Mouse (Mus musculus) embryonic stem cell, embryonic (primary cell): ENCODE measurements around the gene Thap8.

Source experiments
- CTCF ChIA-PET, 4 experiments: fragments of 300-600 bp in 2 of 4; fragments of 350-600 bp in 2 of 4; sonication (Branson Sonifier 250); formaldehyde crosslinking; loops; one replicate each; lab custom pipeline; 2022; ENCODE audit warnings: inconsistent platforms in 2 of 4; lab: Charles Lee
- POLR2A ChIA-PET, 4 experiments: fragments of 300-600 bp in 2 of 4; fragments of 350-600 bp in 2 of 4; sonication (Branson Sonifier 250); formaldehyde crosslinking; loops; one replicate each; lab custom pipeline; 2022; ENCODE audit warnings: antibody characterized with exemption in 4 of 4, inconsistent platforms in 1 of 4; lab: Charles Lee

The Thap8 gene

GRCm38 (mm10) chr7:30279951-30280669 is at the start of gene Thap8, which contains the start of gene Wdr62:
Thap8 (plus strand) TSS chr7:30280094.
Wdr62 (minus strand) TSS chr7:30280419.
- ChIA-PET POLR2A (interaction anchor here (0.5 to 15.3 kb wide), 186 partner anchors 9 to 1898 kb away, joined by 3 to 328 read pairs (median 5); partner anchors contain the start of genes Capns1 (in 3 of the 4), Clip3 (in 3 of the 4), Cox7a1 (in 3 of the 4) and E130208F15Rik (in 3 of the 4)), CTCF (interaction anchor here (0.6 to 1.8 kb wide), 13 partner anchors 12 to 579 kb away, joined by 3 to 20 read pairs (median 3); partner anchors contain the start of genes Capns1 (in 1 of the 4), Clip3 (in 1 of the 4), Polr2i (in 1 of the 4) and Tbcb (in 1 of the 4))

DNA sequence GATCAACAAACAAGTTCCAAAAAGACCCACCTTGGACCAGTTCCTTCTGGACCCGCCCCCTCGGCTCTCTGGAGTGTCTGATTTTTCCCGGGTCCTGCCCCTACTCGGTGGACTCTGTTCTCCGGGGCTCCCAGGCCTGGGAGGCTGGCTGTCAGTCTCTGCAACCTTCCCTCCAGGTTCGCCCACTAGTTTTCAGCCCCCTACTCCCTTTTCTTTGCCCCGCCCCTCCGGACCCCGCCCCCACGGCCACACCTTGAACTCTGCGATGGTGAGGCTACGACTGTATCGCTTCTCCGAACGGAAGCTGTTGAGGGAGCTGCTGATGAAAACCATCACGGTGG is 48.6 kb upstream of the Thap8 start:
- POLR2A ChIA-PET = interaction anchor here (0.5 to 6.2 kb wide), 41 partner anchors 8 to 395 kb away, joined by 3 to 73 read pairs (median 4); partner anchors contain the start of genes Thap8 (in 3 of the 4), Wdr62 (in 3 of the 4), Alkbh6 (in 1 of the 4) and Capns1 (in 1 of the 4)
- CTCF ChIA-PET = interaction anchor here in 3 of 4 experiments (0.7 to 2.7 kb wide), 11 partner anchors 11 to 101 kb away, joined by 3 to 10 read pairs (median 6); partner anchors contain the start of genes Capns1 (in 1 of the 3) and Wdr62 (in 1 of the 3)

DNA sequence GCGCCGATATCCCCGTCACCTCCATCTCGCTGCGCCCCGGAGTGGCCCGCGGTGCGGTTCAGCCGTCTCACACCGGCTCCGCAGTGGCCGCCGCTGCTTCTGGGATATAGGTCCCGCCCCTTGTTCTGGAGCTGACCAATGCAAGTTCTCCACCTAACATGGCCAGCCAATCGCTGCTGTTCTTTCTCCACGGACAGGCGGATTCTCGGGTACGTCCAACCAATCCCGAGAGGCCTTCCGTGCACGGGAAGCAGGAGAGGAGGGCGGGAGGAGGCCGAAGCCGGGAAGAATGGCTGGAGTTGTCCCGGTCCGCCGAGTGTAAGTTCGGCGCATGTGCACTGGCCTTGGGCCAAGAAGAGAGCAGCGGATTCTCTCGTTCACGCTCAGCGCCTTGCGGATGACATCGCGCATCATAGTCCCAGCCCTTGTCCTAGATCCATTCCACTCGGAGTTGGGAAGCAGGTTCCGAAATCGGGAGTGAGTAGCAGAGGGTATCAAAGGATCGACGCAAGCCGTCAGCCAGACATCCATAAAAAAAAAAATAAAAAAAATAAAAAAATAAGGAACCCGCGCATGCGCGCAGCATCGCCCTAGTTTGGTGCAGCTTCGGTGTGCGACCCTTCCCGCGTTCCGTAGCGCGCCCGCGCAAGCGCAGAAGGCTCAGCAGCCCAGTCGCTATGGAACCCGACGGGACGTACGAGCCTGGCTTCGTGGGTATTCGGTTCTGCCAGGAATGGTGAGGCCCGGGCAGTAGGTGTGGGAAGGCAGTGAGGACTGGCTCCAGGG is 48.0 kb upstream of the Thap8 start, which contains the start of the genes Polr2i and Tbcb:
Polr2i (plus strand) TSS at position 280 of the 786 bp plus-strand sequence.
Tbcb (minus strand) TSS at position 604 of the 786 bp plus-strand sequence.
- CTCF ChIA-PET = interaction anchor here in 3 of 4 experiments (0.7 to 2.7 kb wide), 14 partner anchors 11 to 219 kb away, joined by 3 to 10 read pairs (median 6); partner anchors contain the start of genes Capns1 (in 1 of the 3) and Wdr62 (in 1 of the 3)

DNA sequence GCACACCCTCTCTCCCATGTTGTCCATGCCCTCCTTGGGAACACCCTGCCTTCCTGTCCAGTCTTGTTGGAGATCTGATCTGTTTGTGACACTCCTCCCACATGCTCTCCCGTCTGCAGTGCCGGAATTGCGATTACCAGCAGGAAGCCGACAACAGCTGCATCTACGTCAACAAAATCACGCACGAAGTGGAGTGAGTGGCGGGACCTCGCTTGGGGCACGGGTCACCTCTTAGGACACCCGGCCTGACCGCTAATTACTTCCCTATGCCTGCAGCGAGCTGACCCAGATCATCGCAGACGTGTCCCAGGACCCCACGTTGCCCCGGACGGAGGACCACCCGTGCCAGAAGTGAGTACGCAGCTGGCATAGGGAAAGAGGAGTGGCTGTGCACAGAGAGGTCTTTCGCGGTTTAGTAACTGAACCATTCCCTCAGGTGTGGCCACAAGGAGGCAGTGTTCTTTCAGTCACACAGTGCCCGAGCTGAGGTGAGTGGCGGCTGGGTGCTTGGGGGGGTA is 47.2 kb upstream of the Thap8 start:
- ChIA-PET POLR2A (interaction anchor here in 3 of 4 experiments (0.8 to 6.2 kb wide), 30 partner anchors 8 to 307 kb away, joined by 3 to 73 read pairs (median 4); partner anchors contain the start of genes Thap8 (in 3 of the 3), Wdr62 (in 3 of the 3), Cox7a1 (in 1 of the 3) and E130208F15Rik (in 1 of the 3)), CTCF (interaction anchor here (0.6 to 2.7 kb wide), 19 partner anchors 13 to 220 kb away, joined by 3 to 11 read pairs (median 4); partner anchors contain the start of genes Capns1 (in 1 of the 4), Thap8 (in 1 of the 4) and Wdr62 (in 1 of the 4))

More for the DNA sequence above, 48.0 kb upstream of the Thap8 start, which contains the start of the genes Polr2i and Tbcb:
- POLR2A ChIA-PET = interaction anchor here (0.5 to 6.2 kb wide), 50 partner anchors 8 to 394 kb away, joined by 3 to 73 read pairs (median 4); partner anchors contain the start of genes Thap8 (in 3 of the 4), Wdr62 (in 3 of the 4), Alkbh6 (in 1 of the 4) and Capns1 (in 1 of the 4)

GRCm38 (mm10) chr7:30233387-30233786 is 46.5 kb upstream of the Thap8 start:
- POLR2A ChIA-PET = interaction anchor here (0.5 to 6.2 kb wide), 24 partner anchors 9 to 724 kb away, joined by 3 to 73 read pairs (median 4); partner anchors contain the start of genes Thap8 (in 2 of the 4), Wdr62 (in 2 of the 4), Cox7a1 (in 1 of the 4) and E130208F15Rik (in 1 of the 4)
- CTCF ChIA-PET = interaction anchor here (0.5 to 2.7 kb wide), 22 partner anchors 14 to 1201 kb away, joined by 3 to 11 read pairs (median 4); partner anchors contain the start of genes Capns1 (in 1 of the 4), Thap8 (in 1 of the 4) and Wdr62 (in 1 of the 4)

DNA sequence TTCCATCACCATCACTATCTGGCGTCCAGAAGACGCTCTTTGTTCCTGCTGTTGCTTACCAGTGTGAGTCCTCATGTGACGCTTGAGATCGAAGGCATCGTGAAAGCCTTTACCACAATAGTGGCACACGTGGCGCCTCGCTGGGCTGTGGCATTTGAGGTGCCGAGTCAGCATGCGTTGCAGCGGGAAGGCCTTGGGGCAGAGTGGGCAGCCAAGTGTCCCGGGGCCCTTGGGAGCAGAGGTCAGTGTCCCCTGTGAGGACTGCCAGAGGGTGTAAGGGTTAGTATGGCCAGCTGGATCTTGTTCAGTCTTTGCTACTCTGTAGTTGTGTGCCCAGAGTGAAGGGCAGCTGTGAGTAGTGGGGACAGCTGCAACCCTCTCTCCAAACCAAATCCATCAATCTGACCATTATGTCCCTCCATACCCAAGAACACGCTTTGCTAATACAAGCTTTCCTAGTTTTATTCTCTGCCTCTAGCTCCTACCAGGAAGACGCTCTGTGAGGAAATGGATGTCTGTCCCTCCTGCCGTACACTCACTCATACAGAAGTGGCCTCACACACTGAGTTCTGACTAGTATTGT is 45.5 kb upstream of the Thap8 start:
- ChIA-PET CTCF (interaction anchor here in 2 of 4 experiments (1.1 to 1.5 kb wide), 3 partner anchors 18 to 65 kb away, joined by 3 to 8 read pairs (median 4); no protein-coding TSS in a partner anchor), POLR2A (interaction anchor here (0.7 to 6.2 kb wide), 13 partner anchors 8 to 140 kb away, joined by 3 to 73 read pairs (median 3); partner anchors contain the start of genes Thap8 (in 2 of the 4), Wdr62 (in 2 of the 4) and Zfp260 (in 1 of the 4))

DNA sequence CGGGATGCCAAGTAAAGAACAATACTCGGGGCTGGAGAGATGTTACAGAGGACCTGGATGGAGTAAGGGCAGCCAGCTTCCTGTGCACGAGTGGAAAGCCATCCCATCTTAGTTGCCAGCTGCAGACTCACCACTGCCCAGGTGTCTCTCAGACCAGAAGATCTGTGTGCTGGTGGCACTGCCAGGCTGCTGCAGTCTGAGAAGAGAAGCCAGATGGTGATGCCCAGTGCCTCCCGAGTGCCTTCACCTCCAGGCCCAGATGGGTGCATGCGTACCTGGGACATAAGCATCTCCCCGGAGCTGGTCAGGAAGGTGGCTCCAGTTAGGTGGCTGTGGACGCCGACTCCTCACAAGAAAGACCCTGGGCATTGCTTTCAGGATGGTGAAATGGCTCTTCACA is 44.8 kb upstream of the Thap8 start:
- ChIA-PET CTCF (interaction anchor here in 2 of 4 experiments (0.6 to 1.5 kb wide), 3 partner anchors 25 to 434 kb away, joined by 3 to 4 read pairs (median 3); no protein-coding TSS in a partner anchor), POLR2A (interaction anchor here in 3 of 4 experiments (0.5 to 6.2 kb wide), 10 partner anchors 7 to 329 kb away, joined by 3 to 73 read pairs (median 6); partner anchors contain the start of genes Thap8 (in 2 of the 3), Wdr62 (in 2 of the 3) and Zfp260 (in 1 of the 3))

DNA sequence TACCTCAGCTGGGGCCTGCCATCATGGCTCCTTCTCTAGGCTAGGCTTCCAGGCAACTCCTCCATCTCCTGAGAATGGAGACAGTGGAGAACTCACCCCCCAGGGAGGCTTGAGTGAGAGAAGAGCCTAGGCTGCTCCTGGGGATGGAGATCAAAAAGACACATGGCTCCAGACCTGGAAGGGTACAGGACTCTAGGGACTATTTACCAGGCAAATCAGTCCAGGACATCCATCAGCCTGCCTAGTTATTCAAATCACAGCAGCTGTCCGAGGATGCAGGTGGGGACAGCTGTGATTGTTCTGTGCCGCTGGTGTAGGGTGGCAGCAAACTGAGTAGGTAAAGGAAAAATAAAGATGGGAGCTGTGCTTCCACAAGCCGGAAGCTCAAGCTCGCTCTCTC is 44.3 kb upstream of the Thap8 start, which contains the start of gene Ovol3:
Ovol3 (minus strand) TSS at position 101 of the 400 bp plus-strand sequence.
- POLR2A ChIA-PET = interaction anchor here in 3 of 4 experiments (0.5 to 6.2 kb wide), 10 partner anchors 9 to 330 kb away, joined by 3 to 73 read pairs (median 4); partner anchors contain the start of genes Thap8 (in 2 of the 3), Wdr62 (in 2 of the 3) and Zfp260 (in 1 of the 3)

GRCm38 (mm10) chr7:30237374-30237773 is 42.5 kb upstream of the Thap8 start:
- ChIA-PET POLR2A (interaction anchor here in 1 of 4 experiments (1.2 to 8.1 kb wide), 4 partner anchors 15 to 43 kb away, joined by 5 to 65 read pairs (median 19); partner anchors contain the start of genes Capns1 and Wdr62), CTCF (interaction anchor here in 1 of 4 experiments (1.5 kb wide), 1 partner anchor 20 kb away, joined by 4 read pairs; no protein-coding TSS in a partner anchor)

More for the DNA sequence above, 44.3 kb upstream of the Thap8 start, which contains the start of gene Ovol3:
- CTCF ChIA-PET = interaction anchor here in 1 of 4 experiments (0.6 to 1.5 kb wide), 2 partner anchors 24 to 64 kb away, joined by 3 to 4 read pairs; no protein-coding TSS in a partner anchor

GRCm38 (mm10) chr7:30251956-30252954 is 27.6 kb upstream of the Thap8 start:
- ChIA-PET POLR2A (interaction anchor here in 3 of 4 experiments (0.6 to 20.2 kb wide), 12 partner anchors 11 to 159 kb away, joined by 3 to 328 read pairs (median 4); partner anchors contain the start of genes Thap8 (in 2 of the 3), Wdr62 (in 2 of the 3), Polr2i (in 1 of the 3) and Tbcb (in 1 of the 3)), CTCF (interaction anchor here in 1 of 4 experiments (1.1 kb wide), 1 partner anchor 19 kb away, joined by 3 read pairs; no protein-coding TSS in a partner anchor)

GRCm38 (mm10) chr7:30265041-30265440 is 14.9 kb upstream of the Thap8 start:
- ChIA-PET CTCF (interaction anchor here in 2 of 4 experiments (1.0 to 1.9 kb wide), 5 partner anchors 17 to 35 kb away, joined by 3 to 10 read pairs (median 9); no protein-coding TSS in a partner anchor), POLR2A (interaction anchor here in 3 of 4 experiments (0.9 to 20.2 kb wide), 18 partner anchors 8 to 81 kb away, joined by 3 to 328 read pairs (median 9); partner anchors contain the start of genes Thap8 (in 3 of the 3), Wdr62 (in 3 of the 3), Polr2i (in 2 of the 3) and Tbcb (in 2 of the 3))

GRCm38 (mm10) chr7:30265531-30265930 is 14.4 kb upstream of the Thap8 start:
- ChIA-PET CTCF (interaction anchor here in 2 of 4 experiments (1.0 to 1.9 kb wide), 5 partner anchors 26 to 66 kb away, joined by 3 to 10 read pairs (median 9); no protein-coding TSS in a partner anchor), POLR2A (interaction anchor here (0.8 to 20.2 kb wide), 23 partner anchors 8 to 323 kb away, joined by 3 to 328 read pairs (median 6); partner anchors contain the start of genes Thap8 (in 3 of the 4), Wdr62 (in 3 of the 4), Polr2i (in 2 of the 4) and Tbcb (in 2 of the 4))

DNA sequence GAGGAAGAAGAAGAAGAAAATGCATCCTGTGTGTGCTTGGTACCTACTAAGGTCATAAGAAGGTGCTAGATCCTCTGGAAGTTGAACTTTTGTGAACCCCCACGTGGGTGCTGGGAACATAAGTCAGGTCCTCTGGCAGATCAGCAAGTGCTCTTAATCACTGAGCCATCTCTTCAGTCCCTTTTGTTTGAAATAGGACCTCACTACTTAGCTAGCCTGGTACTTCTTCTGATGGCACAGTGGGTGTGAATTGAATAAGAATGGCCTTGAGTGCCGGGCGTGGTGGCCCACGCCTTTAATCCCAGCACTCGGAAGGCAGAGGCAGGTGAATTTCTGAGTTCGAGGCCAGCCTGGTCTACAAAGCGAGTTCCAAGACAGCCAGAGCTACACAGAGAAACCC is 14.0 kb upstream of the Thap8 start:
- POLR2A ChIA-PET = interaction anchor here (0.8 to 20.2 kb wide), 26 partner anchors 9 to 322 kb away, joined by 3 to 328 read pairs (median 7); partner anchors contain the start of genes Thap8 (in 4 of the 4), Wdr62 (in 4 of the 4), Polr2i (in 2 of the 4) and Tbcb (in 2 of the 4)
- CTCF ChIA-PET = interaction anchor here in 3 of 4 experiments (1.0 to 1.9 kb wide), 12 partner anchors 16 to 67 kb away, joined by 3 to 10 read pairs (median 4); partner anchors contain the start of genes Polr2i (in 1 of the 3) and Tbcb (in 1 of the 3)
